Mouse (Mus musculus) right cerebral cortex, postnatal 4 days (tissue): ENCODE results near the gene Lmo1.
"Not testable (repeated sequence)": the region's sequence is repeated elsewhere in the genome, so short reads cannot be mapped to it uniquely, and the experiment has no call there.

Source experiments
- DNase-seq: peaks from one replicate; pipeline ENCODE4 v3.0.0-alpha.2; 2022

Gene Lmo1

GRCm38 (mm10) chr7:109104894-109105293 lies 70.1 kb downstream of the Lmo1 start:
- no peak for DNase-seq

GRCm38 (mm10) chr7:109101167-109101566 lies 73.8 kb downstream of the Lmo1 start:
- DNase-seq, result no peak

- peak; percentile 37 for DNase-seq
Observed at GRCm38 (mm10) chr7:109098145-109099018, 76.6 kb downstream of the Lmo1 start.

GRCm38 (mm10) chr7:109097203-109097602 lies 77.8 kb downstream of the Lmo1 start:
- no peak for DNase-seq

- DNase-seq, result no peak
Observed at GRCm38 (mm10) chr7:109096618-109097017, 78.4 kb downstream of the Lmo1 start.

- no peak for DNase-seq
Observed at GRCm38 (mm10) chr7:109094294-109094693, 80.7 kb downstream of the Lmo1 start.

GRCm38 (mm10) chr7:109091316-109091715 lies 83.7 kb downstream of the Lmo1 start:
- not testable (repeated sequence) for DNase-seq
